Mouse (Mus musculus): Measurements from ENCODE around the gene Chka.

Chka gene

GRCm38 (mm10) chr19:3889096-3889495 lies 37.5 kb downstream of the Chka start:
- DNase-seq (ENCODE audit: extremely low read depth, low read depth) = no peak

- DNase-seq (ENCODE audit: extremely low read depth, low read depth) = no peak
These were observed 38.6 kb downstream of the Chka start for GRCm38 (mm10) chr19:3890181-3890580.

- DNase-seq (ENCODE audit: extremely low read depth, low read depth) = no peak
These were observed 42.1 kb downstream of the Chka start for GRCm38 (mm10) chr19:3893545-3894116.

- no peak for DNase-seq (ENCODE audit: extremely low read depth, low read depth)
These were observed 42.7 kb downstream of the Chka start for GRCm38 (mm10) chr19:3894294-3894693.

- DNase-seq (ENCODE audit: extremely low read depth, low read depth) = no peak
These were observed 43.6 kb downstream of the Chka start for GRCm38 (mm10) chr19:3895171-3895631.

- no peak for DNase-seq (ENCODE audit: extremely low read depth, low read depth)
These were observed 44.6 kb downstream of the Chka start for GRCm38 (mm10) chr19:3896208-3896607.

GRCm38 (mm10) chr19:3897557-3897956 lies 46.0 kb downstream of the Chka start:
- no peak for DNase-seq (ENCODE audit: extremely low read depth, low read depth)

GRCm38 (mm10) chr19:3898952-3899351 lies 47.4 kb downstream of the Chka start:
- DNase-seq (ENCODE audit: extremely low read depth, low read depth) = no peak

- no peak for DNase-seq (ENCODE audit: extremely low read depth, low read depth)
These were observed 48.0 kb downstream of the Chka start for GRCm38 (mm10) chr19:3899618-3900017.

GRCm38 (mm10) chr19:3902966-3903365 lies 51.4 kb downstream of the Chka start:
- no peak for DNase-seq (ENCODE audit: extremely low read depth, low read depth)

GRCm38 (mm10) chr19:3903648-3904362 lies 52.2 kb downstream of the Chka start:
- DNase-seq (ENCODE audit: extremely low read depth, low read depth) = no peak

- DNase-seq (ENCODE audit: extremely low read depth, low read depth) = no peak
These were observed 52.7 kb downstream of the Chka start for GRCm38 (mm10) chr19:3904363-3904675.

GRCm38 (mm10) chr19:3905261-3905969 lies 53.8 kb downstream of the Chka start:
- peak; percentile 14 for DNase-seq (ENCODE audit: extremely low read depth, low read depth)

- DNase-seq (ENCODE audit: extremely low read depth, low read depth) = no peak
These were observed 54.8 kb downstream of the Chka start for GRCm38 (mm10) chr19:3906326-3906725.

- peak; percentile 31 for DNase-seq (ENCODE audit: extremely low read depth, low read depth)
These were observed 55.5 kb downstream of the Chka start, which contains the start of gene Tcirg1 for GRCm38 (mm10) chr19:3906795-3907786. Gene Tcirg1, minus strand, starts transcription at chr19:3907133.

GRCm38 (mm10) chr19:3907876-3908660 lies 56.5 kb downstream of the Chka start:
- DNase-seq (ENCODE audit: extremely low read depth, low read depth) = no peak

- DNase-seq (ENCODE audit: extremely low read depth, low read depth) = no peak
These were observed 58.6 kb downstream of the Chka start for GRCm38 (mm10) chr19:3910206-3910605.

- DNase-seq (ENCODE audit: extremely low read depth, low read depth) = peak; percentile 99
These were observed 61.0 kb downstream of the Chka start, which contains the start of gene Ndufs8 for GRCm38 (mm10) chr19:3912337-3913204. Gene Ndufs8, minus strand, starts transcription at chr19:3912774.

GRCm38 (mm10) chr19:3913692-3914091 lies 62.1 kb downstream of the Chka start:
- no peak for DNase-seq (ENCODE audit: extremely low read depth, low read depth)

Data from MEL-GATA-1-ER (cell line).